Mouse (Mus musculus) kidney, embryonic 15.5 days (tissue): ENCODE data around the gene Appbp2. TPM values are rescaled to one million over a fixed set of nuclear protein-coding genes. Genes with fewer than 3 reads are reported as not detected.

Experiments used
- ATAC-seq: fragments of 200-750 bp; cut with Nextera tagmentation; replicated peaks from 2 replicates; pipeline ENCODE4 v1.8.0; 2017; ENCODE audit warnings: moderate TSS enrichment; ENCODE audit not compliant: low FRiP score
- H3K27ac ChIP-seq: fragments of 300-500 bp; sonication (generic); 2 replicates; pipeline ENCODE4 v1.5.1; 2015; ENCODE audit warnings: mild to moderate bottlenecking, inconsistent platforms
- H3K27me3 ChIP-seq: fragments of 300-500 bp; sonication (generic); 2 replicates; pipeline ENCODE4 v1.6.1; 2015; ENCODE audit warnings: inconsistent platforms
- H3K36me3 ChIP-seq: fragments of 300-500 bp; sonication (generic); 2 replicates; pipeline ENCODE4 v1.6.1; 2015; ENCODE audit warnings: inconsistent platforms
- H3K4me1 ChIP-seq: fragments of 300-500 bp; sonication (generic); 2 replicates; pipeline ENCODE4 v1.6.1; 2015; ENCODE audit warnings: inconsistent platforms
- H3K4me2 ChIP-seq: fragments of 300-500 bp; sonication (generic); 2 replicates; pipeline ENCODE4 v1.6.1; 2015; ENCODE audit warnings: moderate library complexity, mild to moderate bottlenecking, inconsistent platforms
- H3K4me3 ChIP-seq: fragments of 300-500 bp; sonication (generic); replicated peaks from 2 replicates; pipeline ENCODE4 v1.5.1; 2015; ENCODE audit warnings: mild to moderate bottlenecking, inconsistent platforms
- H3K9ac ChIP-seq: fragments of 300-500 bp; sonication (generic); 2 replicates; pipeline ENCODE4 v1.6.1; 2015; ENCODE audit warnings: mild to moderate bottlenecking, inconsistent platforms
- H3K9me3 ChIP-seq: fragments of 300-500 bp; sonication (generic); replicated peaks from 2 replicates; pipeline ENCODE4 v1.6.1; 2016; ENCODE audit warnings: inconsistent platforms
- WGBS: fragments of 180-500 bp; shearing (Covaris S2); methylation state at CpG from one replicate; pipeline ENCODE4 v1.1.7; 2015; ENCODE audit warnings: mixed read lengths; 5-methylcytosine and 5-hydroxymethylcytosine counted together
- polyA plus RNA-seq: library from polyadenylated mRNA; unstranded; fragments of >200 nt; fragmentation: Nextera tagmentation; extraction: Ambion mirVana; gene quantifications from 2 replicates; pipeline ENCODE4 v1.2.1, GENCODE M21; 2015

Gene Appbp2
- polyA plus RNA-seq, 1 experiment from 2014 or later, result 45.4 TPM

- peaks cover 8% of the 10 kb centered on the region for H3K4me1 ChIP-seq
- peak within 1 kb of the TSS; percentile 87 for H3K27ac ChIP-seq
- H3K4me3 ChIP-seq, result peak within 1 kb of the TSS; percentile 89
- H3K27me3 ChIP-seq, result no peaks in the 10 kb centered on the region
- peak within 1 kb of the TSS; percentile 74 for H3K9ac ChIP-seq
- peak within 1 kb of the TSS; percentile 77 for H3K4me2 ChIP-seq
- H3K36me3 ChIP-seq, result no peaks in the 10 kb centered on the region
- H3K9me3 ChIP-seq, result no peaks in the 10 kb centered on the region
- peak; percentile 99 for ATAC-seq
- 1% methylated on average over 92 of the region's 94 CpGs for WGBS
These were observed 95.1 kb downstream of the Appbp2 start, which contains the start of gene Usp32 for GRCm38 (mm10) chr11:85139581-85140540. Usp32 (minus strand) TSS chr11:85140161.

- Histone ChIP-seq H3K27me3 (no peaks in the 10 kb centered on the region), H3K4me3 (peak overlapping the region; percentile 89), H3K9me3 (no peaks in the 10 kb centered on the region), H3K4me1 (peaks cover 8% of the 10 kb centered on the region), H3K4me2 (peak overlapping the region; percentile 77), H3K27ac (peak overlapping the region; percentile 87), H3K9ac (peak overlapping the region; percentile 74), H3K36me3 (no peaks in the 10 kb centered on the region)
- ATAC-seq, result no peak; the same call in 1 of the 2 replicates
- WGBS, result under 1% methylated on average over 17 of the region's 17 CpGs
These were observed 96.0 kb downstream of the Appbp2 start for GRCm38 (mm10) chr11:85138776-85139474.

Other genes starting within 250 kb of the Appbp2 start
- 3.6 and 5.9 TPM in 2 replicates for gene Usp32, start 95.0 kb downstream of the Appbp2 start, polyA plus RNA-seq
- 0.32 and 0.42 TPM in 2 replicates for gene 1700125H20Rik, start 64.7 kb downstream of the Appbp2 start, polyA plus RNA-seq
- 19.2 and 20.2 TPM in 2 replicates for gene Ppm1d, start 76.1 kb upstream of the Appbp2 start, polyA plus RNA-seq
- gene Bcas3, start 118.0 kb upstream of the Appbp2 start, polyA plus RNA-seq, result 26.2 and 28.2 TPM in 2 replicates